Mouse (Mus musculus) liver, embryonic 14.5 days (tissue): ENCODE data around the gene Pacrg. TPM values are rescaled to one million over a fixed set of nuclear protein-coding genes. Genes with fewer than 3 reads are reported as not detected.

Experiments
- ATAC-seq: fragments of 200-750 bp; cut with Nextera tagmentation; 2 replicates; pipeline ENCODE4 v1.8.0; 2017; ENCODE audit warnings: moderate number of reproducible peaks, mild to moderate bottlenecking, moderate library complexity; ENCODE audit not compliant: insufficient read depth
- DNase-seq, 3 experiments: peaks; one replicate each; pipeline ENCODE4 v3.0.0-alpha.2; 2012 to 2013; ENCODE audit warnings: low read depth in 3 of 3, low spot score in 3 of 3
- H3K27ac ChIP-seq: fragments of 300-500 bp; sonication (generic); 2 replicates; pipeline ENCODE4 v1.5.1; 2014; ENCODE audit warnings: moderate library complexity, mild to moderate bottlenecking, control low read depth, inconsistent platforms
- H3K27me3 ChIP-seq: fragments of 300-500 bp; sonication (generic); 2 replicates; pipeline ENCODE4 v1.6.1; 2014; ENCODE audit warnings: mild to moderate bottlenecking, low read length, moderate library complexity; ENCODE audit not compliant: control insufficient read depth, insufficient read depth
- H3K36me3 ChIP-seq: fragments of 300-500 bp; sonication (generic); replicated peaks from 2 replicates; pipeline ENCODE4 v1.6.1; 2014; ENCODE audit warnings: low read depth; ENCODE audit not compliant: control insufficient read depth, insufficient read depth
- H3K4me1 ChIP-seq, 2 experiments: fragments of 200-500 bp in 1 of 2; fragments of 300-500 bp in 1 of 2; sonication (generic) in 1 of 2; replicated peaks; 2 replicates each; pipeline ENCODE4 v1.6.1; 2012 to 2014; ENCODE audit warnings: antibody characterized with exemption in 1 of 2, inconsistent platforms in 1 of 2, low read length in 1 of 2; ENCODE audit not compliant: control insufficient read depth in 2 of 2, insufficient read depth in 2 of 2
- H3K4me2 ChIP-seq: fragments of 300-500 bp; sonication (generic); 2 replicates; pipeline ENCODE4 v1.6.1; 2014; ENCODE audit warnings: low read depth, mild to moderate bottlenecking, control low read depth, moderate library complexity
- H3K4me3 ChIP-seq, 2 experiments: fragments of 200-500 bp in 1 of 2; fragments of 300-500 bp in 1 of 2; sonication (generic) in 1 of 2; 2 replicates each; pipeline ENCODE4 v1.5.1; 2012 to 2014; ENCODE audit warnings: low read depth in 2 of 2, low read length in 2 of 2, mild to moderate bottlenecking in 2 of 2, control low read depth in 1 of 2, inconsistent platforms in 1 of 2, moderate library complexity in 1 of 2; ENCODE audit not compliant: insufficient read depth in 1 of 2
- H3K9ac ChIP-seq: fragments of 300-500 bp; sonication (generic); replicated peaks from 2 replicates; pipeline ENCODE4 v1.6.1; 2014; ENCODE audit warnings: mild to moderate bottlenecking, control low read depth, moderate library complexity
- H3K9me3 ChIP-seq: fragments of 300-500 bp; sonication (generic); 2 replicates; pipeline ENCODE4 v1.6.1; 2016; ENCODE audit warnings: low read length, mixed read lengths; ENCODE audit not compliant: control insufficient read depth
- CTCF ChIP-seq: IDR thresholded peaks from 2 replicates; pipeline ENCODE4 v1.5.1; 2016; ENCODE audit warnings: antibody characterized with exemption, low read depth, control low read depth
- EP300 ChIP-seq: IDR thresholded peaks from 2 replicates; pipeline ENCODE4 v1.6.1; 2016; ENCODE audit warnings: antibody characterized with exemption, low read depth
- WGBS: fragments of 180-500 bp; shearing (Covaris S2); extraction: QIAGEN DNeasy Blood & Tissue Kit; methylation state at CpG from one replicate; pipeline ENCODE4 v1.1.7; 2014; ENCODE audit not compliant: insufficient replicate concordance; 5-methylcytosine and 5-hydroxymethylcytosine counted together
- polyA plus RNA-seq, 2 experiments: library from polyadenylated mRNA; depleted of rRNA in 1 of 2; stranded (reverse) in 1 of 2; unstranded in 1 of 2; fragments of >200 nt; fragmentation: Nextera tagmentation in 1 of 2; extraction: Ambion mirVana in 1 of 2; gene quantifications; 2 replicates each; pipeline versions ENCODE4 v1.2.1 to v1.2.3; 2012 to 2014

Pacrg gene
- polyA plus RNA-seq, 2 experiments: 0.04 TPM; not detected in 1

GRCm38 (mm10) chr17:10495588-10495987 is 344.5 kb downstream of the Pacrg start:
- Histone ChIP-seq H3K4me2 (no peak overlapping the region), H3K27ac (no peak overlapping the region), H3K4me3 (no peak overlapping the region), H3K36me3 (no peaks in the 10 kb centered on the region), H3K4me1 (no peaks in the 10 kb centered on the region), H3K27me3 (no peaks in the 10 kb centered on the region), H3K9me3 (no peaks in the 10 kb centered on the region), H3K9ac (no peak overlapping the region)
- TF ChIP-seq EP300 (no peak), CTCF (no peak)
- 56% methylated on average over 8 of the region's 8 CpGs for WGBS
- no peak for DNase-seq
- no peak for ATAC-seq

GRCm38 (mm10) chr17:10493124-10493523 is 347.0 kb downstream of the Pacrg start:
- ATAC-seq (no peak), DNase-seq (no peak)
- Histone ChIP-seq H3K9me3 (no peaks in the 10 kb centered on the region), H3K36me3 (no peaks in the 10 kb centered on the region), H3K4me2 (no peak overlapping the region), H3K9ac (no peak overlapping the region), H3K4me1 (no peaks in the 10 kb centered on the region), H3K27me3 (no peaks in the 10 kb centered on the region), H3K27ac (no peak overlapping the region), H3K4me3 (no peak overlapping the region)
- WGBS: 21% methylated on average over 3 of the region's 3 CpGs
- TF ChIP-seq CTCF (peak; percentile 61), EP300 (no peak)

- ATAC-seq (no peak), DNase-seq (no peak)
- Histone ChIP-seq H3K9ac (no peak overlapping the region), H3K4me3 (no peak overlapping the region), H3K4me2 (no peak overlapping the region), H3K36me3 (no peaks in the 10 kb centered on the region), H3K9me3 (no peaks in the 10 kb centered on the region), H3K27me3 (no peaks in the 10 kb centered on the region), H3K4me1 (no peaks in the 10 kb centered on the region), H3K27ac (no peak overlapping the region)
- TF ChIP-seq CTCF (no peak), EP300 (no peak)
- 59% methylated on average over 8 of the region's 8 CpGs for WGBS
Observed at GRCm38 (mm10) chr17:10490374-10491169, 349.5 kb downstream of the Pacrg start.

- Histone ChIP-seq H3K27me3 (no peaks in the 10 kb centered on the region), H3K9me3 (no peaks in the 10 kb centered on the region), H3K4me2 (no peak overlapping the region), H3K27ac (no peak overlapping the region), H3K4me1 (no peaks in the 10 kb centered on the region), H3K9ac (no peak overlapping the region), H3K4me3 (no peak overlapping the region), H3K36me3 (no peaks in the 10 kb centered on the region)
- ATAC-seq (no peak), DNase-seq (no peak)
- TF ChIP-seq CTCF (no peak), EP300 (no peak)
- 85% methylated on average over 2 of the region's 2 CpGs for WGBS
Observed at GRCm38 (mm10) chr17:10488873-10489272, 351.2 kb downstream of the Pacrg start.

GRCm38 (mm10) chr17:10483945-10484546 is 356.1 kb downstream of the Pacrg start:
- DNase-seq: no peak
- no peak overlapping the region for H3K4me2 ChIP-seq
- H3K27me3 ChIP-seq: no peaks in the 10 kb centered on the region
- H3K36me3 ChIP-seq: no peaks in the 10 kb centered on the region
- H3K9me3 ChIP-seq: no peaks in the 10 kb centered on the region
- no peak overlapping the region for H3K4me3 ChIP-seq
- no peak for ATAC-seq
- no peak overlapping the region for H3K27ac ChIP-seq
- 0 out of 4 replicates have a peak, but pooled peaks cover 0 to 2% of the 10 kb centered on the region in 2 experiments for H3K4me1 ChIP-seq
- WGBS: 61% methylated on average over 6 of the region's 6 CpGs
- no peak overlapping the region for H3K9ac ChIP-seq
- no peak for TF ChIP-seq CTCF
- TF ChIP-seq EP300: no peak
